Mouse (Mus musculus): Measurements from ENCODE around the gene Zic1. TPM values are rescaled to one million over a fixed set of nuclear protein-coding genes. Genes with fewer than 3 reads are reported as not detected.

Zic1 gene
- polyA plus RNA-seq, 1 experiment = 0.28 TPM

- no peak for DNase-seq
- 8% methylated on average over 16 of the region's 16 CpGs for WGBS
- peaks cover 10% of the 10 kb centered on the region; the same call in 1 of the 2 replicates for H3K27me3 ChIP-seq (ENCODE audit: control insufficient read depth, insufficient read depth, low read length)
Measured at GRCm38 (mm10) chr9:91350211-91350791, 15.3 kb downstream of the Zic1 start.

GRCm38 (mm10) chr9:91348746-91349145, 16.9 kb downstream of the Zic1 start:
- H3K36me3 ChIP-seq (ENCODE audit: control insufficient read depth, insufficient read depth, low read length) = no peaks in the 10 kb centered on the region
- 44% methylated on average over 1 of the region's 1 CpGs for WGBS
- no peak overlapping the region for H3K4me3 ChIP-seq (ENCODE audit: control insufficient read depth, insufficient read depth, low read length)
- H3K4me1 ChIP-seq (replicated peaks; ENCODE audit: control insufficient read depth, insufficient read depth, low read length) = no peaks in the 10 kb centered on the region
- DNase-seq = no peak
- H3K27ac ChIP-seq (ENCODE audit: control insufficient read depth, insufficient read depth, low read length) = no peak overlapping the region
- TF ChIP-seq POLR2A (IDR thresholded peaks at IDR 0.05; ENCODE audit: control insufficient read depth, extremely low read depth, insufficient read depth, low read length, poor library complexity) (no peak), CTCF (IDR thresholded peaks at IDR 0.05; ENCODE audit: borderline replicate concordance, control insufficient read depth, extremely low read depth, insufficient read depth, low read length, poor library complexity) (no peak)
- H3K27me3 ChIP-seq (ENCODE audit: control insufficient read depth, insufficient read depth, low read length) = peaks cover 10% of the 10 kb centered on the region; the same call in 1 of the 2 replicates

More at GRCm38 (mm10) chr9:91350211-91350791, 15.3 kb downstream of the Zic1 start:
- no peak overlapping the region for H3K4me3 ChIP-seq (ENCODE audit: control insufficient read depth, insufficient read depth, low read length)
- H3K4me1 ChIP-seq (replicated peaks; ENCODE audit: control insufficient read depth, insufficient read depth, low read length) = no peaks in the 10 kb centered on the region
- H3K27ac ChIP-seq (ENCODE audit: control insufficient read depth, insufficient read depth, low read length) = no peak overlapping the region
- no peaks in the 10 kb centered on the region for H3K36me3 ChIP-seq (ENCODE audit: control insufficient read depth, insufficient read depth, low read length)
- TF ChIP-seq POLR2A (IDR thresholded peaks at IDR 0.05; ENCODE audit: control insufficient read depth, extremely low read depth, insufficient read depth, low read length, poor library complexity) (no peak), CTCF (IDR thresholded peaks at IDR 0.05; ENCODE audit: borderline replicate concordance, control insufficient read depth, extremely low read depth, insufficient read depth, low read length, poor library complexity) (no peak)

GRCm38 (mm10) chr9:91347591-91347990, 18.0 kb downstream of the Zic1 start:
- no peak overlapping the region for H3K27ac ChIP-seq (ENCODE audit: control insufficient read depth, insufficient read depth, low read length)
- H3K4me1 ChIP-seq (replicated peaks; ENCODE audit: control insufficient read depth, insufficient read depth, low read length) = no peaks in the 10 kb centered on the region
- 72% methylated on average over 2 of the region's 2 CpGs for WGBS
- H3K27me3 ChIP-seq (ENCODE audit: control insufficient read depth, insufficient read depth, low read length) = peaks cover 9% of the 10 kb centered on the region; the same call in 1 of the 2 replicates
- TF ChIP-seq CTCF (IDR thresholded peaks at IDR 0.05; ENCODE audit: borderline replicate concordance, control insufficient read depth, extremely low read depth, insufficient read depth, low read length, poor library complexity) (no peak), POLR2A (IDR thresholded peaks at IDR 0.05; ENCODE audit: control insufficient read depth, extremely low read depth, insufficient read depth, low read length, poor library complexity) (no peak)
- H3K36me3 ChIP-seq (ENCODE audit: control insufficient read depth, insufficient read depth, low read length) = no peaks in the 10 kb centered on the region
- no peak overlapping the region for H3K4me3 ChIP-seq (ENCODE audit: control insufficient read depth, insufficient read depth, low read length)
- DNase-seq = no peak

Other genes starting within 250 kb of the Zic1 start
- gene Zic4, start 3.4 kb downstream of the Zic1 start, polyA plus RNA-seq (2012; rRNA removed) = not detected in 2 replicates